Mouse (Mus musculus) erythroblast, embryonic 14.5 days (primary cell): Measurements from ENCODE around the gene St6galnac3. TPM values are rescaled to one million over a fixed set of nuclear protein-coding genes. Genes with fewer than 3 reads are reported as not detected.

Experiments used
- H3K27me3 ChIP-seq: 2 replicates; pipeline ENCODE4 v1.6.1; 2012; ENCODE audit warnings: inconsistent platforms; ENCODE audit not compliant: control insufficient read depth
- H3K36me3 ChIP-seq: 2 replicates; pipeline ENCODE4 v1.6.1; 2012; ENCODE audit warnings: mild to moderate bottlenecking, inconsistent platforms; ENCODE audit not compliant: control insufficient read depth
- H3K4me1 ChIP-seq: 2 replicates; pipeline ENCODE4 v1.6.1; 2012; ENCODE audit warnings: inconsistent platforms; ENCODE audit not compliant: control insufficient read depth
- H3K4me3 ChIP-seq: replicated peaks from 2 replicates; pipeline ENCODE3; 2012; ENCODE audit warnings: moderate library complexity, mild to moderate bottlenecking, inconsistent platforms
- H3K9me3 ChIP-seq: 2 replicates; pipeline ENCODE4 v1.6.1; 2012; ENCODE audit warnings: low read length, inconsistent platforms, mixed read lengths; ENCODE audit not compliant: control insufficient read depth
- GATA1 ChIP-seq: IDR thresholded peaks from 2 replicates; pipeline ENCODE4 v1.6.1; 2012; ENCODE audit warnings: low read length, inconsistent platforms, mixed read lengths
- TAL1 ChIP-seq: IDR thresholded peaks from 3 replicates; pipeline ENCODE4 v1.6.1; 2012; ENCODE audit warnings: low read length, inconsistent platforms, mixed read lengths
- polyA plus RNA-seq: library from polyadenylated mRNA; stranded (reverse); fragments of >175 nt; gene quantifications from 2 replicates; pipeline ENCODE4 v1.2.3, GENCODE M21; 2012

The St6galnac3 gene
- polyA plus RNA-seq, 1 experiment: 0.17 TPM

GRCm38 (mm10) chr3:153488931-153489330, 236.0 kb downstream of the St6galnac3 start:
- no peaks in the 10 kb centered on the region for H3K36me3 ChIP-seq
- H3K4me3 ChIP-seq: no peak overlapping the region
- H3K27me3 ChIP-seq: no peaks in the 10 kb centered on the region
- TF ChIP-seq GATA1: no peak
- no peaks in the 10 kb centered on the region; the same call in 1 of the 2 replicates for H3K9me3 ChIP-seq
- H3K4me1 ChIP-seq: no peaks in the 10 kb centered on the region

DNA sequence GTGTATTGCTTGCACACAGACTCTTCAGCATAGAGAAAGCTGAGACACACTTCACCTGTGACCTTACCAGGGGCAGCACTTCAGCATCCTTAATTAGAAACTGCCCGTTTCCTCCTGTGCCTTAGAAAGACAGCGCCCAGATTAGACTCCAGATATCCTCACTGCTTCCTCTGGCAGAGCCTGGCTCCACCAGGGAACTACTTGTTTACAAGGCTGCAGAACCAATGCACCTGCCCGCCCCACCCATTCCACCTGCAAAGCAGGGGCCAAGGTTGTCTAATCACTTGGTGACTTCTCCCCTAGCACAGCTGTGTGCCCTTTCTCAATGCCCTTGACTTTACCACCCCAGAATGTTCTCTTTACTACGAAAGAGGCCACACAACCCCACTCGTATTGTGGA, 239.8 kb downstream of the St6galnac3 start:
- peaks cover 10% of the 10 kb centered on the region for H3K4me1 ChIP-seq
- no peaks in the 10 kb centered on the region for H3K36me3 ChIP-seq
- H3K9me3 ChIP-seq: no peaks in the 10 kb centered on the region; the same call in 1 of the 2 replicates
- no peaks in the 10 kb centered on the region for H3K27me3 ChIP-seq
- H3K4me3 ChIP-seq: no peak overlapping the region
- no peak for TF ChIP-seq GATA1
- TF ChIP-seq TAL1: no peak

- no peak overlapping the region for H3K4me3 ChIP-seq
- no peaks in the 10 kb centered on the region; the same call in 1 of the 2 replicates for H3K9me3 ChIP-seq
- no peaks in the 10 kb centered on the region for H3K36me3 ChIP-seq
- TF ChIP-seq TAL1 (no peak), GATA1 (no peak)
- peaks cover 10% of the 10 kb centered on the region for H3K4me1 ChIP-seq
- no peaks in the 10 kb centered on the region for H3K27me3 ChIP-seq
Observed at GRCm38 (mm10) chr3:153484701-153485100, 240.3 kb downstream of the St6galnac3 start.

- H3K4me1 ChIP-seq: peaks cover 10% of the 10 kb centered on the region
- H3K9me3 ChIP-seq: no peaks in the 10 kb centered on the region
- no peaks in the 10 kb centered on the region for H3K36me3 ChIP-seq
- TF ChIP-seq GATA1: no peak
- TF ChIP-seq TAL1: no peak
- H3K4me3 ChIP-seq: no peak overlapping the region
- no peaks in the 10 kb centered on the region for H3K27me3 ChIP-seq
Observed at GRCm38 (mm10) chr3:153483691-153484090, 241.3 kb downstream of the St6galnac3 start.

DNA sequence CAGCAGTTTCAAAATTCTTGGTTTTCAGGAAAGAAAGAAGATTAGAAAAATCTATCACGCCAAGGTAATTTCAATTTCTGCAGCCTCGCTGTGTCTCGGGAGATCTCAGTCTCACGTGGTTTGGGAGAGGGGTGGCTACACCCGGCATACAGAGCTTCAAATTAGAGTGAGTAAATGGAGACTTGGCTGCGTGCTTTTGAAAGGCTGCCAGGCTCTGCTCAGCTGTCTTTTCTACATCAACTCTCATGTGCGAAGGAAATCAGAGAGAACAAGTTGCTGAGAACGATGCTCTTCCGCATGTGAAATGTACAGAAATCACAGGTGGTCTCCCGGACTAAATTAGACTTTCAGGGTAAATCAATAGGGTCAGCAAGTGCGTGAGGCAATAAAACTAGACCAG, 242.9 kb downstream of the St6galnac3 start:
- H3K27me3 ChIP-seq: no peaks in the 10 kb centered on the region
- no peak overlapping the region for H3K4me3 ChIP-seq
- TF ChIP-seq GATA1 (no peak), TAL1 (no peak)
- no peaks in the 10 kb centered on the region for H3K36me3 ChIP-seq
- peaks cover 10% of the 10 kb centered on the region for H3K4me1 ChIP-seq
- no peaks in the 10 kb centered on the region for H3K9me3 ChIP-seq

DNA sequence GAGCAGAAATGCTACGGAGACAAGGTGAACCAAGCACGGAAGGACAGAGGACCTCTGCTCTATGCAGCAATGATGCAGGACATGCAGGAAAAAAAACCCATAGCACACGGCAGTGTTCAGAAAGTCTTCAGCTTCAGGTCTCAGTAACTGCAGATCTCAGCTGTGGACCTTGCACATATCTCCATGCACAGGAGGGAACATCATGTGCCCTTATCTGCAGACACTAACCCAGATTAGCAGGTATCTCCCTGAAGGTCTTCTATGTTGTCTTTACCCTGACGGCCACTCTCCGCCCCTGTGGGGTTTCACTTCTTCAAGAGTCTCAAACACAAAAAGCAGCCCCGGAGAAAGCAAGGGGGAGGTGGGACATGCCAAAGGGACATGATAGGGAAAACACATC, 244.0 kb downstream of the St6galnac3 start:
- Histone ChIP-seq H3K4me1 (peaks cover 10% of the 10 kb centered on the region), H3K4me3 (no peak overlapping the region), H3K9me3 (no peaks in the 10 kb centered on the region), H3K27me3 (no peaks in the 10 kb centered on the region), H3K36me3 (no peaks in the 10 kb centered on the region)
- TF ChIP-seq TAL1 (no peak), GATA1 (no peak)

GRCm38 (mm10) chr3:153480636-153481006, 244.4 kb downstream of the St6galnac3 start:
- peaks cover 10% of the 10 kb centered on the region for H3K4me1 ChIP-seq
- TF ChIP-seq TAL1 (no peak), GATA1 (no peak)
- H3K9me3 ChIP-seq: no peaks in the 10 kb centered on the region
- H3K4me3 ChIP-seq: no peak overlapping the region
- H3K36me3 ChIP-seq: no peaks in the 10 kb centered on the region
- H3K27me3 ChIP-seq: no peaks in the 10 kb centered on the region

- TF ChIP-seq GATA1 (no peak), TAL1 (no peak)
- Histone ChIP-seq H3K27me3 (no peaks in the 10 kb centered on the region), H3K36me3 (no peaks in the 10 kb centered on the region), H3K4me1 (peaks cover 10% of the 10 kb centered on the region), H3K9me3 (no peaks in the 10 kb centered on the region), H3K4me3 (no peak overlapping the region)
Observed at GRCm38 (mm10) chr3:153480005-153480635, 244.9 kb downstream of the St6galnac3 start.

GRCm38 (mm10) chr3:153475919-153476318, 249.1 kb downstream of the St6galnac3 start:
- no peaks in the 10 kb centered on the region for H3K27me3 ChIP-seq
- H3K4me1 ChIP-seq: peaks cover 5% of the 10 kb centered on the region
- H3K9me3 ChIP-seq: no peaks in the 10 kb centered on the region
- no peak overlapping the region for H3K4me3 ChIP-seq
- TF ChIP-seq TAL1: no peak
- no peak for TF ChIP-seq GATA1
- no peaks in the 10 kb centered on the region for H3K36me3 ChIP-seq

GRCm38 (mm10) chr3:153475461-153475860, 249.5 kb downstream of the St6galnac3 start:
- TF ChIP-seq GATA1: no peak
- TF ChIP-seq TAL1: no peak

More at GRCm38 (mm10) chr3:153475461-153475860, 249.5 kb downstream of the St6galnac3 start:
- Histone ChIP-seq H3K27me3 (no peaks in the 10 kb centered on the region), H3K4me1 (peaks cover under 1% of the 10 kb centered on the region), H3K4me3 (no peak overlapping the region), H3K36me3 (no peaks in the 10 kb centered on the region), H3K9me3 (no peaks in the 10 kb centered on the region)
